Mouse (Mus musculus): ENCODE measurements around the gene Gm7257. TPM values are rescaled to one million over a fixed set of nuclear protein-coding genes. Genes with fewer than 3 reads are reported as not detected.

Gm7257 gene
- not detected for polyA plus RNA-seq (2014; fragmentation: Illumina TruSeq; extraction: RNeasy Lipid Tissue Mini Kit (QIAGEN cat#74804); ENCODE audit: insufficient read depth, low read depth, low replicate concordance)

GRCm38 (mm10) chr9:36431584-36431983 lies at the start of gene Gm7257:
Gene Gm7257, plus strand, starts transcription at chr9:36431884.

DNA sequence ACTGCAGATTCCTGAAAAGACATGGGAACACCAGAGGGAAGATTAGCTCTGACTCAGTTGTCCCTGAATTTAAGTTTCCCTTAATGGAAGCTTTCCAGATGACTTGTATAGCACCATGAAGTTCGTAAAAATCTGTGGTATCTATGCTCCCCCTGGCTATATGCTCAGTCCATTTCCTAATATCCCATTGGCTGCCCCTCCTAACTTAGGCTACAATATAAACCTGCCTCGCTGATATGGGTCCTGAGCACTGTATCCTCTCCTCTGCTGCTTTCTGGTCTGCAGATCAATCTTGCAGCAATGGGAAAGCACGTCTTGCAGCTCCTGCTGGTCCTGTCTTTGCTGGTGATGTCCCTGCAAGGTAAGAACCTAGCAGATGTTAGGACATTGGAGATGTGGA lies 43.7 kb downstream of the Gm7257 start, which contains the start of gene Gm9513:
Gene Gm9513, plus strand, starts transcription at position 301 of the 400 bp plus-strand sequence.

Other genes starting within 250 kb of the Gm7257 start
- not detected for gene Gm9513, start 43.8 kb downstream of the Gm7257 start, polyA plus RNA-seq (2014; fragmentation: Illumina TruSeq; extraction: RNeasy Lipid Tissue Mini Kit (QIAGEN cat#74804); ENCODE audit: insufficient read depth, low read depth, low replicate concordance)
- not detected for gene Gm5615, start 110.1 kb downstream of the Gm7257 start, polyA plus RNA-seq (2014; fragmentation: Illumina TruSeq; extraction: RNeasy Lipid Tissue Mini Kit (QIAGEN cat#74804); ENCODE audit: insufficient read depth, low read depth, low replicate concordance)
- not detected for gene Gm17689, start 150.8 kb downstream of the Gm7257 start, polyA plus RNA-seq (2014; fragmentation: Illumina TruSeq; extraction: RNeasy Lipid Tissue Mini Kit (QIAGEN cat#74804); ENCODE audit: insufficient read depth, low read depth, low replicate concordance)
- not detected for gene A630095E13Rik, start 211.5 kb downstream of the Gm7257 start, polyA plus RNA-seq (2014; fragmentation: Illumina TruSeq; extraction: RNeasy Lipid Tissue Mini Kit (QIAGEN cat#74804); ENCODE audit: insufficient read depth, low read depth, low replicate concordance)

Data from lung, adult 10 weeks (tissue).